9 mouse cellular contexts compared by ENCODE assay signal in genomic region chr11:105151226-105152016, GRCm38 (mm10). TPM values are rescaled to one million over a fixed set of nuclear protein-coding genes. Genes with fewer than 3 reads are reported as not detected.
DNase-seq lines count a peak whose midpoint lies in the region; ATAC-seq and TF ChIP-seq lines count a peak whose summit lies in the region.
"Had no signal": no experiment of that assay in that cellular context is flagged by ENCODE, and none has a peak within 500 bp of the region (broad histone marks: within the 10 kb centered on the region; RNA-seq: fewer than 3 reads in every experiment).

No protein-coding gene starts in this region.

- no peak overlapping the region for H3K4me3 ChIP-seq in kidney, postnatal 0 days (replicated peaks; ENCODE audit: low read depth, low read length)
- no peak overlapping the region; the same call in 1 of the 2 replicates for H3K4me3 ChIP-seq in forebrain, embryonic 13.5 days
- H3K4me3 ChIP-seq in liver, embryonic 14.5 days (ENCODE audit: insufficient read depth in 1 of 2, low read depth in 2 of 2, low read length in 2 of 2): no peak overlapping the region
- H3K4me3 ChIP-seq in lung, adult 2 months (replicated peaks; ENCODE audit: extremely low read depth, low read depth, low read length): no peak overlapping the region

- no peak for TF ChIP-seq EP300 in liver, embryonic 14.5 days (IDR thresholded peaks at IDR 0.05; ENCODE audit: low read depth)

- no peaks in the 10 kb centered on the region for H3K9me3 ChIP-seq in kidney, postnatal 0 days (replicated peaks; ENCODE audit: low read length)
- no peaks in the 10 kb centered on the region for H3K9me3 ChIP-seq in forebrain, embryonic 13.5 days (replicated peaks)
- H3K9me3 ChIP-seq in liver, embryonic 14.5 days (ENCODE audit: control insufficient read depth, low read length): no peaks in the 10 kb centered on the region

- DNase-seq in kidney, postnatal 0 days (ENCODE audit: low spot score): no peak
- DNase-seq in kidney, postnatal 14 days: no peak
- DNase-seq in liver, embryonic 14.5 days (ENCODE audit: low read depth in 3 of 3, low spot score in 3 of 3): no peak
- DNase-seq in thymus, postnatal 10 days (ENCODE audit: low spot score in 2 of 2): peak; percentile 49 to 51
- no peak for DNase-seq in layer of hippocampus, adult 18-20 months (ENCODE audit: low spot score in 2 of 2)
- no peak for DNase-seq in lung, adult 2 months
- DNase-seq in layer of hippocampus, postnatal 14 days (ENCODE audit: low spot score in 2 of 2): no peak

- no peak overlapping the region for H3K9ac ChIP-seq in kidney, postnatal 0 days (ENCODE audit: low read depth, low read length)
- no peak overlapping the region; the same call in 1 of the 2 replicates for H3K9ac ChIP-seq in forebrain, embryonic 13.5 days
- peak overlapping the region; percentile 51 for H3K9ac ChIP-seq in liver, embryonic 14.5 days (replicated peaks)

- TF ChIP-seq POLR2A in lung, adult 2 months (IDR thresholded peaks at IDR 0.05; ENCODE audit: borderline replicate concordance, extremely low read depth, low read depth, low read length): no peak

- 12% methylated on average over 19 of the region's 19 CpGs for WGBS in kidney, postnatal 0 days
- 22% methylated on average over 18 of the region's 19 CpGs for WGBS in forebrain, embryonic 13.5 days
- 20% methylated on average over 18 of the region's 19 CpGs for WGBS in liver, embryonic 14.5 days (ENCODE audit: insufficient replicate concordance)
- WGBS in lung, adult 2 months: 25% methylated on average over 19 of the region's 19 CpGs

- H3K27me3 ChIP-seq in kidney, postnatal 0 days (ENCODE audit: insufficient read depth, low read length): no peaks in the 10 kb centered on the region
- no peaks in the 10 kb centered on the region; the same call in 1 of the 2 replicates for H3K27me3 ChIP-seq in forebrain, embryonic 13.5 days
- H3K27me3 ChIP-seq in liver, embryonic 14.5 days (ENCODE audit: control insufficient read depth, insufficient read depth, low read length): no peaks in the 10 kb centered on the region

- H3K27ac ChIP-seq in kidney, postnatal 0 days: no peak overlapping the region
- H3K27ac ChIP-seq in forebrain, embryonic 13.5 days: no peak overlapping the region
- H3K27ac ChIP-seq in liver, embryonic 14.5 days: peak overlapping the region; percentile 91

- H3K4me2 ChIP-seq in kidney, postnatal 0 days (ENCODE audit: low read length): peak overlapping the region; percentile 25; the same call in 1 of the 2 replicates
- peak overlapping the region; percentile 34 for H3K4me2 ChIP-seq in forebrain, embryonic 13.5 days
- H3K4me2 ChIP-seq in liver, embryonic 14.5 days (ENCODE audit: low read depth): peak overlapping the region; percentile 46

- no peaks in the 10 kb centered on the region for H3K36me3 ChIP-seq in kidney, postnatal 0 days (ENCODE audit: insufficient read depth, low read length)
- no peaks in the 10 kb centered on the region for H3K36me3 ChIP-seq in forebrain, embryonic 13.5 days (ENCODE audit: poor library complexity, severe bottlenecking)
- H3K36me3 ChIP-seq in liver, embryonic 14.5 days (replicated peaks; ENCODE audit: control insufficient read depth, insufficient read depth, low read depth): no peaks in the 10 kb centered on the region

- TF ChIP-seq CTCF in kidney, postnatal 0 days (IDR thresholded peaks at IDR 0.05; ENCODE audit: low read depth): no peak
- no peak for TF ChIP-seq CTCF in liver, embryonic 14.5 days (IDR thresholded peaks at IDR 0.05; ENCODE audit: low read depth)
- TF ChIP-seq CTCF in lung, adult 2 months (IDR thresholded peaks at IDR 0.05; ENCODE audit: insufficient read depth, low read length): no peak

- ATAC-seq in kidney, postnatal 0 days (replicated peaks; ENCODE audit: low FRiP score, low read depth): peak; percentile 61
- no peak for ATAC-seq in forebrain, embryonic 13.5 days
- no peak for ATAC-seq in liver, embryonic 14.5 days (ENCODE audit: insufficient read depth)

- peaks cover 5% of the 10 kb centered on the region; the same call in 1 of the 2 replicates for H3K4me1 ChIP-seq in kidney, postnatal 0 days (replicated peaks; ENCODE audit: insufficient read depth, low read length)
- H3K4me1 ChIP-seq in forebrain, embryonic 13.5 days: peaks cover 9% of the 10 kb centered on the region
- H3K4me1 ChIP-seq in liver, embryonic 14.5 days (replicated peaks; ENCODE audit: control insufficient read depth in 2 of 2, insufficient read depth in 2 of 2, low read length in 1 of 2): peaks cover 38 to 56% of the 10 kb centered on the region in 2 experiments
- H3K4me1 ChIP-seq in lung, adult 2 months (ENCODE audit: control insufficient read depth, insufficient read depth, low read length): peaks cover 3% of the 10 kb centered on the region; the same call in 1 of the 2 replicates

RNA-seq across cellular contexts. Expression of gene Gm10842, which starts 4.7 kb away (rescaled TPM):
- polyA plus RNA-seq in kidney, postnatal 0 days (2015; fragmentation: Nextera tagmentation; extraction: Ambion mirVana): not detected in 2 replicates
- not detected in 2 replicates for polyA plus RNA-seq in forebrain, embryonic 13.5 days (2015; fragmentation: Nextera tagmentation; extraction: Ambion mirVana)
- polyA plus RNA-seq in liver, embryonic 14.5 days (2012; rRNA removed): not detected in 2 replicates
- not detected in 2 replicates for polyA plus RNA-seq in liver, embryonic 14.5 days (2014; fragmentation: Nextera tagmentation; extraction: Ambion mirVana)
- not detected for total RNA-seq in layer of hippocampus, adult 18-20 months (2021)
- not detected in 2 replicates for polyA plus RNA-seq in lung, adult 2 months (2012; rRNA removed)
- not detected for total RNA-seq in layer of hippocampus, postnatal 14 days (2021)
- total RNA-seq: liver, adult 2 months had no signal
- polyA plus RNA-seq: liver, adult 2 months had no signal

RNA-seq across cellular contexts. Expression of gene Mettl2, which starts 25.2 kb away (rescaled TPM):
- 22.3 and 24.0 TPM in 2 replicates for polyA plus RNA-seq in kidney, postnatal 0 days (2015; fragmentation: Nextera tagmentation; extraction: Ambion mirVana)
- 31.9 and 32.7 TPM in 2 replicates for polyA plus RNA-seq in forebrain, embryonic 13.5 days (2015; fragmentation: Nextera tagmentation; extraction: Ambion mirVana)
- polyA plus RNA-seq in liver, embryonic 14.5 days (2012; rRNA removed): 12.0 and 16.6 TPM in 2 replicates
- polyA plus RNA-seq in liver, embryonic 14.5 days (2014; fragmentation: Nextera tagmentation; extraction: Ambion mirVana): 14.2 and 14.6 TPM in 2 replicates
- 10 to 100 TPM; 16.3 to 17.1 TPM for total RNA-seq in layer of hippocampus, adult 18-20 months (2021)
- 8.9 and 10.0 TPM in 2 replicates for polyA plus RNA-seq in lung, adult 2 months (2012; rRNA removed)
- 10 to 100 TPM; 17.5 to 18.5 TPM for total RNA-seq in layer of hippocampus, postnatal 14 days (2021)

RNA-seq across cellular contexts. Expression of gene Tlk2, which starts 27.2 kb away (rescaled TPM):
- polyA plus RNA-seq in kidney, postnatal 0 days (2015; fragmentation: Nextera tagmentation; extraction: Ambion mirVana): 17.5 and 18.8 TPM in 2 replicates
- 19.3 and 21.0 TPM in 2 replicates for polyA plus RNA-seq in forebrain, embryonic 13.5 days (2015; fragmentation: Nextera tagmentation; extraction: Ambion mirVana)
- 12.0 and 16.3 TPM in 2 replicates for polyA plus RNA-seq in liver, embryonic 14.5 days (2012; rRNA removed)
- polyA plus RNA-seq in liver, embryonic 14.5 days (2014; fragmentation: Nextera tagmentation; extraction: Ambion mirVana): 10.2 and 10.6 TPM in 2 replicates
- total RNA-seq in layer of hippocampus, adult 18-20 months (2021): 10 to 100 TPM; 45.8 to 46.2 TPM
- 11.8 and 13.5 TPM in 2 replicates for polyA plus RNA-seq in lung, adult 2 months (2012; rRNA removed)
- total RNA-seq in layer of hippocampus, postnatal 14 days (2021): 10 to 100 TPM; 43.0 to 52.2 TPM

Comparison
In these comparisons a context has a peak if more than half of its experiments do, and no peak if none do; other contexts are left out.
1. DNase-seq: peak in thymus, postnatal 10 days (2 of 2); none in kidney, postnatal 0 days (single experiment), kidney, postnatal 14 days (single experiment), liver, embryonic 14.5 days (0 of 3), layer of hippocampus, adult 18-20 months (0 of 2), lung, adult 2 months (single experiment) and layer of hippocampus, postnatal 14 days (0 of 2).
2. Peak in every context shown above with its lines, with median percentiles within 50 percentile points of each other: H3K4me2 ChIP-seq.